Mouse (Mus musculus) neural tube, embryonic 13.5 days (tissue): ENCODE results near the gene Wdr49. TPM values are rescaled to one million over a fixed set of nuclear protein-coding genes. Genes with fewer than 3 reads are reported as not detected.
A peak's percentile ranks its signal among the peaks of the same experiment; 100 is the strongest.
"Not testable (repeated sequence)": the region's sequence is repeated elsewhere in the genome, so short reads cannot be mapped to it uniquely, and the experiment has no call there.

Source experiments
- ATAC-seq: fragments of 200-750 bp; cut with Nextera tagmentation; 2 replicates; pipeline ENCODE4 v1.8.0; 2017; ENCODE audit warnings: low read depth, mild to moderate bottlenecking, moderate TSS enrichment, moderate library complexity
- H3K27ac ChIP-seq: fragments of 300-500 bp; sonication (generic); replicated peaks from 2 replicates; pipeline ENCODE4 v1.5.1; 2015; ENCODE audit warnings: moderate library complexity, mild to moderate bottlenecking, inconsistent platforms
- H3K27me3 ChIP-seq: fragments of 300-500 bp; sonication (generic); 2 replicates; pipeline ENCODE4 v1.6.1; 2015; ENCODE audit warnings: mild to moderate bottlenecking, inconsistent platforms
- H3K36me3 ChIP-seq: fragments of 300-500 bp; sonication (generic); 2 replicates; pipeline ENCODE4 v1.6.1; 2015; ENCODE audit warnings: mild to moderate bottlenecking, inconsistent platforms
- H3K4me1 ChIP-seq: fragments of 300-500 bp; sonication (generic); replicated peaks from 2 replicates; pipeline ENCODE4 v1.6.1; 2015; ENCODE audit warnings: inconsistent platforms
- H3K4me2 ChIP-seq: fragments of 300-500 bp; sonication (generic); 2 replicates; pipeline ENCODE4 v1.6.1; 2015; ENCODE audit warnings: inconsistent platforms, mild to moderate bottlenecking, moderate library complexity
- H3K4me3 ChIP-seq: fragments of 300-500 bp; sonication (generic); 2 replicates; pipeline ENCODE4 v1.5.1; 2015; ENCODE audit warnings: mild to moderate bottlenecking, inconsistent platforms
- H3K9ac ChIP-seq: fragments of 300-500 bp; sonication (generic); 2 replicates; pipeline ENCODE4 v1.6.1; 2015; ENCODE audit warnings: moderate library complexity, mild to moderate bottlenecking, inconsistent platforms
- H3K9me3 ChIP-seq: fragments of 300-500 bp; sonication (generic); 2 replicates; pipeline ENCODE4 v1.6.1; 2016; ENCODE audit warnings: inconsistent platforms
- whole genome bisulfite sequencing: fragments of 180-500 bp; shearing (Covaris S2); methylation state at CpG from one replicate; pipeline ENCODE4 v1.1.7; 2015; 5-methylcytosine and 5-hydroxymethylcytosine counted together
- polyA plus RNA-seq: library from polyadenylated mRNA; unstranded; fragments of >200 nt; fragmentation: Nextera tagmentation; extraction: Ambion mirVana; gene quantifications from 2 replicates; pipeline ENCODE4 v1.2.1, GENCODE M21; 2015

Wdr49 gene
- polyA plus RNA-seq, 1 experiment from 2014 or later = not detected

DNA sequence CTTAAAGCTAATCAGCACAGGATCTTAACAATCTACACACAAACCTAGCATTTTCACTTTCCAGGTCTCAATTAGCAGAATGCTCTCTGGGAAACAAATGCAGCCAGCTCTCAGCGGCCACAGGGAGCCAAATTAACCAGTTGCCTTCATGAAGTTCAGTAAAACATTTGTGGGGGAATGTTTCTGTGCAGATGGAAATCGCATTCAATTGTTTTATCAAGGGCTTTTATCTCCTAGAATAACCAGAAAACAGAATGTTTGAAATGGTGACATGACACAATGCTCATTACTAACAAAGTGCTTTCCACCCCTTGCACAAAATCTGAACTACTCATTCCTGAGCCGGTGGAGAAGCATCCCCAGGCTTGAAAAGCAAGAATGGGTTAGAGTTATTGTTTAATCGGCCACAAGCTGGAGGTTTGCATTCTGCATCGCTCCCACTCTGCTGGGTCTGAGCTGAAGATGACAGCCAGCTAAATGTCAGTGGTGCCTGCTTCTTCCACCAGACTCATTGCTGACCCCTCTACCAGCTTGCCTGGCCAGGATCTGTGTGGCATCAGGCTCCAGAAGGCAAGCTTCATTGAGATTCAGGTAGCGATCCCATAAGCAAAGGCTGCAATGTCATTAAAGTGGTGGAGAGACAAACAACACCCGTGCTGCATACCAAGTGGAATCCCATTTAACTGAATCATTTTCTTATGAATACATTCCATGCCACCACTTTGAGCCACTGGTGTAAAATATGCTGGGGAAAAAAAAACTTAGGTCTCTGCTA is 86.6 kb downstream of the Wdr49 start:
- H3K9me3 ChIP-seq = no peaks in the 10 kb centered on the region
- no peak overlapping the region for H3K4me3 ChIP-seq
- H3K36me3 ChIP-seq = no peaks in the 10 kb centered on the region
- 0 out of 2 replicates have a peak, but pooled peaks cover 10% of the 10 kb centered on the region for H3K4me1 ChIP-seq
- H3K9ac ChIP-seq = no peak overlapping the region
- H3K27ac ChIP-seq = peak overlapping the region; percentile 29; the same call in 1 of the 2 replicates
- no peaks in the 10 kb centered on the region for H3K27me3 ChIP-seq
- H3K4me2 ChIP-seq = no peak overlapping the region
- ATAC-seq = peak; percentile 65
- 57% methylated on average over 7 of the region's 7 CpGs for WGBS

DNA sequence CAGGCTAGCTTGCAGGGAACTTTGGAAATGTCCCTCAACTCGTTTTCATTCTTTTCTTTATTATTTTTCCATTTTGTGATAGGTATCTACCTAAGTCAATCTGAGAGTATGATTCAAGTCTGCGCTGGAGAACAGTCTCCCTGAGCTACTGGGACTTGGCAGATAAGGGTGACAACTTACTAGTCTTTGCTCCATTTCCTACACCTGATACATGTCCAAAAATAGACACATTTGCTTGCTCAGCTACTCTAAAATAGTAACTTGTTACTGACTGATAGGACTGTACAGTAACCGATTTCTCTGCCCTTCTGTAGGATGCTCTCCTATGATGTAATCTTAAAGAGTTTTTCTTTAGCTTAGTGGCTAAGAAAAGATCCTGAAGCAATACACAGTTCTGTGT is 87.5 kb downstream of the Wdr49 start:
- Histone ChIP-seq H3K4me1 (0 out of 2 replicates have a peak, but pooled peaks cover 10% of the 10 kb centered on the region), H3K4me3 (no peak overlapping the region), H3K4me2 (no peak overlapping the region), H3K9ac (no peak overlapping the region), H3K27ac (0 out of 2 replicates have a peak overlapping the region, but pooled peaks have one; percentile 29), H3K36me3 (no peaks in the 10 kb centered on the region), H3K9me3 (no peaks in the 10 kb centered on the region), H3K27me3 (no peaks in the 10 kb centered on the region)
- ATAC-seq = no peak
- WGBS = 80% methylated on average over 3 of the region's 3 CpGs

DNA sequence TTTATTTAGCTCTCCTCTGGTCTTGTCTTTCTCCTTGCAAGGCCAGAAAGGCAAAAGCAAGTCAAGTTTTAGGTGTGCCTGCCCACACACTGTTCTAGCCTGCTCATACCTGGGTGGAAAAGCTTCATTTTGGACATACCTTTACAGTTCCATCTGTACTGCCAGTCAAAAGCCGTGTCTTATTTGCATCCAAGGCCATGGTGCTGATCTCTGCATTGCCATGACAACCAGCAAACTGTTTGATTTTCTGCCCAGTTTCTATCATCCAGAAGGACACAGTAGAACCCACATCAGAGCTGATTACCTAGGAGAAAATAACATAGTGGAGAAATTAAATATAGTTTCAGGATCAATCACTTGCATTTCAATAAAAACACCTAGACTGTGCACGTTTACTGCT is 100.2 kb downstream of the Wdr49 start:
- no peak overlapping the region for H3K4me2 ChIP-seq

DNA sequence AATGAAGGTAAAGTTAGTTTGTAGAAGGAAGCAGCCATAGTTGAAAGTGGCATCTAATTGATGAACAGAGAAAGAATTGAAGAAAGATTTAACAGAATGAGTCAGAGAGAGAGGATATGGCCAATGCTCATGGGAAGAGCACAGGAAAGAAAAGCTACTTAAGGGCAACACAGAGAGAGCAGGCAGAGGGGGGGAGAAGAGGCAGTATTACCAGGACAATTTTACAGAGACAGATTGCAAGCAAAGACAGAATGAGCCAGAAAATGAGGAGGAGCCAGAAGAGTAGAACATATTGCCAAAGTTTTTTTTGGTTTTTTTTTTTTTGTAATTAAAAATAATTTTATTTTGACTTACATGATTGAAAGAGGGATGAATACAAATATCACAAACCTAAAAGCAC is 128.0 kb downstream of the Wdr49 start:
- H3K27ac ChIP-seq = no peak overlapping the region
- no peak overlapping the region for H3K4me3 ChIP-seq
- no peak overlapping the region for H3K9ac ChIP-seq
- ATAC-seq = no peak
- no peaks in the 10 kb centered on the region for H3K27me3 ChIP-seq
- H3K9me3 ChIP-seq = no peaks in the 10 kb centered on the region
- H3K36me3 ChIP-seq = no peaks in the 10 kb centered on the region
- no peak overlapping the region for H3K4me2 ChIP-seq
- H3K4me1 ChIP-seq = no peaks in the 10 kb centered on the region

More for the DNA sequence above, 100.2 kb downstream of the Wdr49 start:
- Histone ChIP-seq H3K36me3 (no peaks in the 10 kb centered on the region), H3K4me1 (no peaks in the 10 kb centered on the region), H3K27me3 (no peaks in the 10 kb centered on the region), H3K4me3 (no peak overlapping the region), H3K27ac (no peak overlapping the region), H3K9me3 (no peaks in the 10 kb centered on the region), H3K9ac (no peak overlapping the region)
- WGBS = 83% methylated on average over 2 of the region's 2 CpGs
- no peak for ATAC-seq

DNA sequence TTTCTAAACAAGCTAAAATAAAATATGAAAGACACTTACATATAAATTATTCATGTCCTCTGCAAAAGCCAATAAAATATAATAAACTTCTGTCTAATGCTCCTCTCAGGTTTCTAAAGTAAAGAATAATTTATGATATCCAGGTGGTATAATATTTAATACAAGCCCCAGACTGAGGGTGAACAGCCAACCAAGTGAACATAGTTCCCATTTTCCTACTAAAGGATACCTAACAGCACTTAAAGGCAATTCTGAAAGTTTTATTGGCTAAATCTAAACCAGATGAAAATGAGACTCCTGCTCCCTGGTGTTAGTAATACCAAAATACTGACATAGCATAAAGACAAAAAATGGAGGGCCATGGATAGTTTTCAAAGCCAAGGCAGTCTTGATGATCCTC is 144.8 kb downstream of the Wdr49 start:
- Histone ChIP-seq H3K36me3 (no peaks in the 10 kb centered on the region), H3K4me1 (no peaks in the 10 kb centered on the region), H3K27ac (no peak overlapping the region), H3K4me3 (no peak overlapping the region), H3K9ac (no peak overlapping the region), H3K4me2 (no peak overlapping the region), H3K27me3 (no peaks in the 10 kb centered on the region), H3K9me3 (no peaks in the 10 kb centered on the region)
- 0 out of 2 replicates have a peak, but pooled peaks have one; percentile 53 for ATAC-seq

DNA sequence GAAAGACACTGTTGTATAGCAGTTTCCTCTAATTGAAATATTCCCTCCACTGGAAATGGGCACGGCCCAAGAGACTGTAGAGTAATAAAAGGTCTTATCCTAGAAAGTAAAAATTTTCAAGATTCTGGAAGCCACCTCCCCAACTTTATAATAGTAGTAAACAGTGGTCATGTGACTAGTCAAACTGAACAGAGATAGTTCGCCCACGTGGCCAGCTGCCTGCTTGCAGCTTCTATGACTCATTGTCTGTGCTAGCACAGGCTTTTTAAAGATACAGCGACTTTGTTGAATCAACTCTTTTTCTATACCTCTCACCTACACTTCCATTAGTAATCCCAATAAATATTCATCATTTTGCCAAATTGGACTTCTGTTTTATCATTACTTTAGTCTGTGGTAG is 161.0 kb downstream of the Wdr49 start:
- H3K4me2 ChIP-seq = no peak overlapping the region
- no peaks in the 10 kb centered on the region for H3K4me1 ChIP-seq
- no peak for ATAC-seq
- no peak overlapping the region for H3K4me3 ChIP-seq
- no peaks in the 10 kb centered on the region for H3K9me3 ChIP-seq
- H3K9ac ChIP-seq = no peak overlapping the region
- WGBS = 82% methylated on average over 4 of the region's 4 CpGs
- H3K27me3 ChIP-seq = no peaks in the 10 kb centered on the region
- no peak overlapping the region for H3K27ac ChIP-seq
- no peaks in the 10 kb centered on the region for H3K36me3 ChIP-seq

DNA sequence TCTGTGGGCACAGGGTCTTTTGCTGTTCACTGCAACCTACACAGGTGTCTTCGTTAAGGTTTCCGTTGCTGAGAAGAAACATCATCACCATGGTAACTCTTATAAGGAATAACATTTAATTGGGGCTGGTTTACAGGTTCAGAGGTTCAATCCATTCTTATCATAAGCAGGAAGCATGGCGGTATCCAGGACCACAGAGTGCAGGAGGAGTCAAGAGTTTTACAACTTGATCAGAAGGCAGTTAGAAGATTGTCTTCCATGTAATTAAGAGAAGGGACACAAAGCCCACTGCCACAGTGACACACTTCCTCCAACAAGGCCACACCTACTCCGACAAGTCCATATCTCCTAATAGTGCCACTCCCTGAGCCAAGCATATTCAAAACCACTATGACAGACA is 173.1 kb downstream of the Wdr49 start:
- H3K4me3 ChIP-seq = no peak overlapping the region
- H3K27ac ChIP-seq = no peak overlapping the region
- 94% methylated on average over 4 of the region's 4 CpGs for WGBS
- no peaks in the 10 kb centered on the region for H3K9me3 ChIP-seq
- H3K9ac ChIP-seq = no peak overlapping the region
- H3K27me3 ChIP-seq = no peaks in the 10 kb centered on the region
- ATAC-seq = no peak
- H3K4me1 ChIP-seq = no peaks in the 10 kb centered on the region
- no peaks in the 10 kb centered on the region for H3K36me3 ChIP-seq
- H3K4me2 ChIP-seq = no peak overlapping the region

DNA sequence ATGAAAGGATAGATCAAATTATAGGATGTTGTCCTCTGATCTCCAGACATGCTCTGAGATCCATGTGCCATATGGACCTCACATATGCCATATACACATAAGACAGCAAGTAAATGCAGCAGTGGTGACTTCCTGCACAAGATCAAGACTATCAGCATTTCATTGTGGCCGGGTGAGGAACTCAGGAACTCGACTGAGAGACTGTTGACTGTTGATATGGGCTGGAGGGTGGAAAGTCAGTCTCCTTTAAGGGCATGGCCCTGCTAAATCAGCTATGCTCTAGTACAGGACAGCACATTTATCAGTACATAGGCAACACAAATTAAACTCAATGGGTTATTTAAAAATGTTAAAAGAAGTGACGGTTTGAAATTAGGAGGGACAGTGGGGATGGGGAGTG is 173.7 kb downstream of the Wdr49 start:
- H3K27me3 ChIP-seq = no peaks in the 10 kb centered on the region
- no peak overlapping the region for H3K27ac ChIP-seq
- no peaks in the 10 kb centered on the region for H3K36me3 ChIP-seq
- ATAC-seq = no peak
- H3K9ac ChIP-seq = no peak overlapping the region
- no peak overlapping the region for H3K4me3 ChIP-seq
- H3K4me2 ChIP-seq = no peak overlapping the region
- no peaks in the 10 kb centered on the region for H3K9me3 ChIP-seq
- no peaks in the 10 kb centered on the region for H3K4me1 ChIP-seq
- 82% methylated on average over 3 of the region's 3 CpGs for WGBS

DNA sequence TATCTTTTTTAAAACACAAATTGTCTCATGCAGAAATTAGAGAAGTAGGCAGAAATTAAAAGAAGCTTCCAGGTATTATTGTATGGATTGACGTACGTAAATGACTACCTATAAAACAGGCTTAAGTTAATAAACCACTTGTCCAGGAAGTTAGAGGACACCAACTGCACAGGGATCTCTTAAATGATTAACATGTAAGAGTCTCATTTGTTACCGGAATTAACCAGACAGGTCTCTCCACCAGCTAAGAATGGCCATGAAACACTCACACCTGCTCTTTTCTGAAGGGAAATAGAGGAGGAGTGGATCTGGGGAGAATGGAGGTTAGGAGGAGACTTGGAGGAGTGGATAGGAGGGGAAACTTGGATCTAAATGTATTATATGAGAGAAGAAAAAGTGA is 176.4 kb downstream of the Wdr49 start:
- no peak overlapping the region for H3K4me2 ChIP-seq
- H3K36me3 ChIP-seq = no peaks in the 10 kb centered on the region
- ATAC-seq = no peak
- H3K27me3 ChIP-seq = no peaks in the 10 kb centered on the region
- no peak overlapping the region for H3K4me3 ChIP-seq
- H3K27ac ChIP-seq = no peak overlapping the region
- 94% methylated on average over 3 of the region's 3 CpGs for WGBS
- H3K9ac ChIP-seq = no peak overlapping the region
- no peaks in the 10 kb centered on the region for H3K4me1 ChIP-seq
- no peaks in the 10 kb centered on the region for H3K9me3 ChIP-seq

DNA sequence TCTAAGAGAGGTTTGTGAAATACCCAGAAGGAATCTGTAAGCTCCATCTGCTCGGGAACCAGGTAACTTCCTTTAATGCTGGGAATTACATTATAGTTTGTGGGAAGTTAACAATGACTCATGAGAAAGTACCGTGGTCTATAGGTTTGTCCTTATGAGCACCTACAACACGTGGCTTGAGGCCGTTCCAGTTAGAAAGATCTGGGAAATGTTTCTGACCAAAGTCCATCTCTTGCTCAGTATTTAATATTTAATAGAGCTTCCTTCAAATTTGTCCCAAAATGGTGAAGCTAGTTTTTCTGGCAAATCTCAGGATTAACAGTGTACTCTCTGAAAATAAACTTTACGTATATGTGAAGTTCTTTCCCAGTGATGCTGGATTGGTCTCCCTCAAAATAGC is 177.3 kb downstream of the Wdr49 start:
- ATAC-seq = no peak
- H3K27me3 ChIP-seq = no peaks in the 10 kb centered on the region

DNA sequence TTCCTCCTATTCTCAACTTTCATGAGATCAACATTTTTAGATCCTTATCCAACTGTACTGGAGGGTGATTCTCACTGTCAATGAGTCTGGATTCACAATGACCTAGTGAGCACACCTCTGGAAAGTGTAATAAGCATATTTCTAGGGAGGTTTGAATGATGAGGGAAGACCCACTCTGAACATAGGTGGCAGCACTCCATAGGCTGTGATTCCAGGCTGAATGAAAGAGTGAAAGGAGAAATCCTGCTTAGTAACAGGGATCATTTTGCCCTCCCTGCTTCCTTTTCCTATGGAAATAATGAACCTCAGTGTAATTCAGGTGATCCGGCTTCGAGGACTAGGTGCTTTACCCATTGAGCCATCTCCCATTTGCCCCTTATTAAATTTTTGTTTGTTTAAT is 180.9 kb downstream of the Wdr49 start:
- H3K4me3 ChIP-seq = no peak overlapping the region
- no peaks in the 10 kb centered on the region for H3K9me3 ChIP-seq
- H3K36me3 ChIP-seq = no peaks in the 10 kb centered on the region
- no peak for ATAC-seq
- H3K4me2 ChIP-seq = no peak overlapping the region
- no peak overlapping the region for H3K9ac ChIP-seq
- H3K27me3 ChIP-seq = no peaks in the 10 kb centered on the region
- no peak overlapping the region for H3K27ac ChIP-seq
- WGBS = 95% methylated on average over 2 of the region's 2 CpGs
- peaks cover 9% of the 10 kb centered on the region; the same call in 1 of the 2 replicates for H3K4me1 ChIP-seq

More for the DNA sequence above, 177.3 kb downstream of the Wdr49 start:
- H3K4me2 ChIP-seq = no peak overlapping the region
- WGBS = 94% methylated on average over 5 of the region's 5 CpGs
- no peak overlapping the region for H3K9ac ChIP-seq
- no peaks in the 10 kb centered on the region for H3K9me3 ChIP-seq
- H3K4me3 ChIP-seq = no peak overlapping the region
- no peak overlapping the region for H3K27ac ChIP-seq
- no peaks in the 10 kb centered on the region for H3K36me3 ChIP-seq
- no peaks in the 10 kb centered on the region for H3K4me1 ChIP-seq

DNA sequence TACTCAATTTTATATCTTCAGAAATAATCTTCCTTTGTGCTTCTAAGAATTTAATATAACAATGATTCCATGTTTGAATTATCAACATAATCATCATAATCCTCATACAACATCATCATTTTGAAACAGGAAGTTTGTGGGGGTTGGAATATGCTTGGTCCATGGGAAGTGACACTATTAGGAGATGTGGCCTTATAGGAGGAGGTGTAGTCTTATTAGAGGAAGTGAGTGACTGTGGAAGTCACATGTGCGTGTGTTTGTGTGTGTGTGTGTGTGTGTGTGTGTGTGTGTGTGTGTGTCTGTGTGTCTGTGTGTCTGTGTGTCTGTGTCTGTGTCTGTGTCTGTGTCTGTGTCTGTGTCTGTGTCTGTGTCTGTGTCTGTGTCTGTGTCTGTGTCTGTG is 182.5 kb downstream of the Wdr49 start:
- H3K4me2 ChIP-seq, H3K4me1 ChIP-seq, ATAC-seq, H3K36me3 ChIP-seq, H3K4me3 ChIP-seq, H3K27me3 ChIP-seq, H3K27ac ChIP-seq, H3K9me3 ChIP-seq, H3K9ac ChIP-seq: not testable (repeated sequence)
- 88% methylated on average over 1 of the region's 1 CpGs for WGBS

DNA sequence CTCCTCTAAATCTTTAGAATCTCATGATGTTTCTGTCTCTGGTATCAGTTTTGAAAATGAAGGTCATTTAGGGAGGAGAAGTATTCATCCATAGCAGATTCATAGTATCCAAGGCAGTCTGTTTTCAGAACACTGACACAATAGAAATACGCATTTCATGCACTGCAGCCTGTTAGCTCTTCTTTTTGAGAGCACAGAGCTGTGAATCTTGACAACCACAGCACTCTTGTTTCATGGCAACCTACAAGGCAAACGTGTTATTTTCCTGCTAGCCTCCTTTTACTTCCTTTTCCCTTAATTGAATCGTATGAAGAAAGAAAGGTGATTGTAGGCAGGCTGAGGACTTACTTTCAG is 184.2 kb downstream of the Wdr49 start:
- Histone ChIP-seq H3K4me3 (no peak overlapping the region), H3K36me3 (no peaks in the 10 kb centered on the region), H3K9ac (no peak overlapping the region), H3K9me3 (no peaks in the 10 kb centered on the region), H3K4me2 (no peak overlapping the region), H3K4me1 (peaks cover 9% of the 10 kb centered on the region; the same call in 1 of the 2 replicates), H3K27ac (no peak overlapping the region), H3K27me3 (no peaks in the 10 kb centered on the region)
- no peak for ATAC-seq
- WGBS = 57% methylated on average over 3 of the region's 3 CpGs
